ENCODE assay signal across 27 mouse cellular contexts in the genomic region with DNA sequence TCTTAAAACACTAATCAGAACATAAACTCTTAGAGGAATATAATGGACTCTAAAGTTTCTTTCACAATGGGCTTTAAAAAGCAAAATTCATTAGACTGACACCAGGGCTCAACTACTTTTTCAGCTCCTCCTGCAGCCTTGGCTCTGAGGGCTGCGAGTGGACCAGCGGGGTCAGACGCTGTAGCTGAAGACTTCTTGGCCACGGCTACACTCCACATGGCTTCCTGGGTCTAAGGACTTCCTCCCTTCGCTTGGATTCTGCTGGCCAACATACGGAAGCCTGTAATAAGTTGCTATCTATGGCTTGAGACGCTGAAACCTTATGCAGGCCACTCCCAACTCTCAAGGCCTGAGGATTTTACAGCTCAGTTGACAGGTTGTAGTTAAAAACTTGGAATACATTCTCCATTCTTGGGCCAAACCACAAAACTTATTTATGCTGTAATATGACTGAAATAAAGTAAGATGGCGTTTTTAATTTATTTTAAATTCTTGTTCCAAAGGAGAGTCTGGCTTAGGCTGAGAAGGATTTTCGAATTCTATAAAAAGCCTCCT. TPM values are rescaled to one million over a fixed set of nuclear protein-coding genes. Genes with fewer than 3 reads are reported as not detected.
"Had no signal": no experiment of that assay in that cellular context is flagged by ENCODE, and none has a peak within 500 bp of the region (broad histone marks: within the 10 kb centered on the region; RNA-seq: fewer than 3 reads in every experiment).

No protein-coding gene starts in this region.

- H3K27me3 ChIP-seq: limb, embryonic 12.5 days; liver, embryonic 12.5 days; liver, embryonic 15.5 days; lung, embryonic 15.5 days; megakaryocyte, embryonic 14.5 days; midbrain, embryonic 13.5 days; neural tube, embryonic 13.5 days; stomach, embryonic 15.5 days had no signal

- ATAC-seq: liver, embryonic 12.5 days; midbrain, embryonic 13.5 days; midbrain, embryonic 16.5 days had no signal

- H3K9ac ChIP-seq: limb, embryonic 12.5 days; liver, embryonic 12.5 days; liver, embryonic 15.5 days; lung, embryonic 15.5 days; midbrain, embryonic 13.5 days; neural tube, embryonic 13.5 days; stomach, embryonic 15.5 days had no signal

- H3K4me3 ChIP-seq: left cerebral cortex, adult 2 months; limb, embryonic 12.5 days; liver, embryonic 12.5 days; liver, embryonic 15.5 days; lung, embryonic 15.5 days; midbrain, embryonic 10.5 days; midbrain, embryonic 13.5 days; myocyte; neural tube, embryonic 13.5 days; stomach, embryonic 15.5 days had no signal

- H3K4me1 ChIP-seq: liver, embryonic 12.5 days; liver, embryonic 15.5 days; lung, embryonic 15.5 days; stomach, embryonic 15.5 days had no signal

- H3K4me2 ChIP-seq: limb, embryonic 12.5 days; liver, embryonic 12.5 days; liver, embryonic 15.5 days; lung, embryonic 15.5 days; midbrain, embryonic 13.5 days; neural tube, embryonic 13.5 days; stomach, embryonic 15.5 days had no signal

- H3K27ac ChIP-seq: left cerebral cortex, adult 2 months; limb, embryonic 12.5 days; liver, embryonic 12.5 days; liver, embryonic 15.5 days; lung, embryonic 15.5 days; midbrain, embryonic 10.5 days; midbrain, embryonic 13.5 days; stomach, embryonic 15.5 days had no signal

- H3K36me3 ChIP-seq: limb, embryonic 12.5 days; liver, embryonic 12.5 days; liver, embryonic 15.5 days; lung, embryonic 15.5 days; midbrain, embryonic 10.5 days; midbrain, embryonic 13.5 days; neural tube, embryonic 13.5 days; stomach, embryonic 15.5 days had no signal

- H3K9me3 ChIP-seq: limb, embryonic 12.5 days; liver, embryonic 12.5 days; liver, embryonic 15.5 days; lung, embryonic 15.5 days; megakaryocyte, embryonic 14.5 days; midbrain, embryonic 10.5 days; midbrain, embryonic 13.5 days; neural tube, embryonic 13.5 days; stomach, embryonic 15.5 days had no signal

- DNase-seq: kidney, adult 8-10 months; kidney, postnatal 25 days; layer of hippocampus, postnatal 36 days; liver; lung, adult 18-20 months; lung, postnatal 10 days; lung, postnatal 36 days; retina, postnatal 1 day; right cerebral cortex, postnatal 25 days; spleen, adult 18-20 months; thymus, adult 2 months; thymus, postnatal 14 days; thymus, postnatal 4 days had no signal

RNA-seq across cellular contexts. Expression of gene Npy, which starts 41.6 kb away (rescaled TPM):
- total RNA-seq: monocyte, adult 5-6 weeks; neutrophil, adult 5-6 weeks had no signal
- polyA plus RNA-seq: liver, embryonic 15.5 days; myocyte had no signal
